Mouse (Mus musculus) G1E (cell line): ENCODE results near the gene Tchp. TPM values are rescaled to one million over a fixed set of nuclear protein-coding genes. Genes with fewer than 3 reads are reported as not detected.

ENCODE experiments used
- ATAC-seq: 2 replicates; pipeline ENCODE4 v1.8.0; 2016; ENCODE audit warnings: mild to moderate bottlenecking; ENCODE audit not compliant: insufficient number of reproducible peaks, poor library complexity, low FRiP score, severe bottlenecking; ENCODE audit errors: extremely low read depth
- DNase-seq: peaks from one replicate; pipeline ENCODE4 v3.0.0; 2012; ENCODE audit warnings: low spot score
- H3K27me3 ChIP-seq: 2 replicates; pipeline ENCODE4 v1.6.1; 2012; ENCODE audit warnings: mild to moderate bottlenecking, low read length, inconsistent platforms; ENCODE audit not compliant: insufficient read depth
- H3K36me3 ChIP-seq: replicated peaks from 2 replicates; pipeline ENCODE3; 2012; ENCODE audit warnings: mild to moderate bottlenecking, inconsistent platforms
- H3K4me1 ChIP-seq: 2 replicates; pipeline ENCODE4 v1.6.1; 2012; ENCODE audit warnings: low read depth, low read length, inconsistent platforms, mixed read lengths; ENCODE audit not compliant: insufficient read depth
- H3K4me3 ChIP-seq: 2 replicates; pipeline ENCODE4 v1.5.1; 2012; ENCODE audit warnings: low read depth, mild to moderate bottlenecking, inconsistent platforms, low read length, moderate library complexity, mixed read lengths
- H3K9me3 ChIP-seq: replicated peaks from 2 replicates; pipeline ENCODE4 v1.6.1; 2012; ENCODE audit warnings: inconsistent platforms
- CTCF ChIP-seq: IDR thresholded peaks from 2 replicates; pipeline ENCODE4 v1.5.1; 2012; ENCODE audit warnings: low read depth, low read length, inconsistent platforms, mixed read lengths
- GATA1 ChIP-seq: IDR thresholded peaks from 2 replicates; pipeline ENCODE4 v1.6.1; 2012; ENCODE audit warnings: borderline replicate concordance, low read length, inconsistent platforms, mixed read lengths
- GATA2 ChIP-seq: IDR thresholded peaks from 2 replicates; pipeline ENCODE4 v1.6.1; 2012; ENCODE audit warnings: low read depth, low read length, inconsistent platforms, borderline replicate concordance
- POLR2AphosphoS5 ChIP-seq: IDR thresholded peaks from 2 replicates; pipeline ENCODE4 v1.6.1; 2012; ENCODE audit warnings: low read depth, low read length, inconsistent platforms; ENCODE audit not compliant: insufficient replicate concordance
- TAL1 ChIP-seq: conservative IDR thresholded peaks from 2 replicates; pipeline ENCODE4 v1.6.1; 2012; ENCODE audit warnings: low read depth, low read length, inconsistent platforms, mixed read lengths
- polyA plus RNA-seq: library from polyadenylated mRNA; stranded (reverse); fragments of >175 nt; gene quantifications from 2 replicates; pipeline ENCODE4 v1.2.3, GENCODE M21; 2012
- total RNA-seq, 2 experiments: library from RNA; stranded (forward) in 1 of 2; stranded (reverse) in 1 of 2; fragments of 200-1000 nt in 1 of 2; fragments of >200 nt in 1 of 2; fragmentation: Nextera tagmentation in 1 of 2; gene quantifications; 2 replicates each; pipeline ENCODE4 v1.2.3; 2014 to 2017

The Tchp gene
- total and polyA plus RNA-seq, 3 experiments = 5.3 to 20.1 (median 11.9) TPM

GRCm38 (mm10) chr5:114702403-114703392, 4.9 kb upstream of the Tchp start:
- Histone ChIP-seq H3K27me3 (peaks cover 47% of the 10 kb centered on the region), H3K9me3 (no peaks in the 10 kb centered on the region), H3K4me1 (peaks cover 7% of the 10 kb centered on the region; the same call in 1 of the 2 replicates), H3K36me3 (no peaks in the 10 kb centered on the region), H3K4me3 (no peak overlapping the region)
- peak; percentile 15; the same call in 1 of the 2 replicates for ATAC-seq
- 0 out of 2 replicates have a peak, but pooled peaks have one; percentile 13 for TF ChIP-seq CTCF
- TF ChIP-seq GATA2 = no peak
- no peak for DNase-seq

GRCm38 (mm10) chr5:114708491-114708890, 931 bp downstream of the Tchp start:
- H3K27me3 ChIP-seq = peaks cover 26% of the 10 kb centered on the region
- peaks cover 19% of the 10 kb centered on the region for H3K4me1 ChIP-seq
- H3K4me3 ChIP-seq = peak overlapping the region; percentile 94
- no peaks in the 10 kb centered on the region for H3K9me3 ChIP-seq
- peaks cover 48% of the 10 kb centered on the region for H3K36me3 ChIP-seq
- no peak for DNase-seq
- no peak for TF ChIP-seq TAL1
- TF ChIP-seq GATA2 = no peak
- TF ChIP-seq CTCF = no peak
- no peak for TF ChIP-seq GATA1
- no peak for TF ChIP-seq POLR2AphosphoS5
- no peak for ATAC-seq

- Histone ChIP-seq H3K9me3 (no peaks in the 10 kb centered on the region), H3K27me3 (peaks cover 18% of the 10 kb centered on the region), H3K4me1 (peaks cover 19% of the 10 kb centered on the region), H3K4me3 (no peak overlapping the region; the same call in 1 of the 2 replicates), H3K36me3 (peaks cover 57% of the 10 kb centered on the region)
- no peak for TF ChIP-seq GATA1
- TF ChIP-seq TAL1 = no peak
- TF ChIP-seq GATA2 = no peak
- no peak for TF ChIP-seq POLR2AphosphoS5
- no peak for TF ChIP-seq CTCF
- ATAC-seq (no peak), DNase-seq (no peak)
These were observed 1.8 kb downstream of the Tchp start for GRCm38 (mm10) chr5:114709357-114709756.

- DNase-seq = no peak
- TF ChIP-seq TAL1 (no peak), GATA1 (no peak), GATA2 (no peak)
- Histone ChIP-seq H3K4me1 (peaks cover 6% of the 10 kb centered on the region; the same call in 1 of the 2 replicates), H3K27me3 (no peaks in the 10 kb centered on the region; the same call in 1 of the 2 replicates), H3K4me3 (no peak overlapping the region), H3K9me3 (no peaks in the 10 kb centered on the region), H3K36me3 (peaks cover 99% of the 10 kb centered on the region)
- no peak for ATAC-seq
These were observed 7.0 kb downstream of the Tchp start for GRCm38 (mm10) chr5:114714551-114714950.

GRCm38 (mm10) chr5:114717292-114717691, 9.7 kb downstream of the Tchp start:
- DNase-seq = no peak
- Histone ChIP-seq H3K27me3 (no peaks in the 10 kb centered on the region; the same call in 1 of the 2 replicates), H3K36me3 (peaks cover 99% of the 10 kb centered on the region), H3K4me1 (0 out of 2 replicates have a peak, but pooled peaks cover 2% of the 10 kb centered on the region), H3K9me3 (no peaks in the 10 kb centered on the region), H3K4me3 (no peak overlapping the region)
- TF ChIP-seq GATA1 = no peak
- no peak for TF ChIP-seq POLR2AphosphoS5
- TF ChIP-seq CTCF = no peak
- no peak for TF ChIP-seq GATA2
- no peak for TF ChIP-seq TAL1
- no peak for ATAC-seq

DNA sequence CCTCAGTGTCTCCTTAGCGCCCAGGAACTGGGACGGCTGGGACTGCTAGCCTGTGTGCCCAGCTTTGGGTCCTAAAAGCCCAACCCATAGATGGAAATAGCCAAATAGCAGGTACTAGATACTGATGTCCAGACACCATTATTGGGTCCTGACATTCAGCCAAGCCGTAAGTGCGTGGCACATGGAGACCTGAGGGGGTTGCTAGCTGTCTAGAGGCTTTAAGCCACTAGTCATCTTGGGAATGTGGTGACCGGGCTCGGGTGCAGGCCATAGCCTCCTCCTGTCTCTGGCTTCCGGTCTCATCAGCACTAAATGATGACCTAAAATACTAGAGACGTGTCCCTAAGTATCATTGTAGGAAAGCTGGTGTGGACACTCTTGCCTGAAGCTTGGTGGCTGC, 10.4 kb downstream of the Tchp start:
- H3K9me3 ChIP-seq = no peaks in the 10 kb centered on the region
- ATAC-seq = no peak
- H3K36me3 ChIP-seq = peaks cover 100% of the 10 kb centered on the region

More for the DNA sequence above, 10.4 kb downstream of the Tchp start:
- TF ChIP-seq GATA1 (no peak), GATA2 (no peak), CTCF (no peak), POLR2AphosphoS5 (no peak), TAL1 (no peak)
- 0 out of 2 replicates have a peak, but pooled peaks cover 2% of the 10 kb centered on the region for H3K4me1 ChIP-seq
- DNase-seq = no peak
- no peaks in the 10 kb centered on the region; the same call in 1 of the 2 replicates for H3K27me3 ChIP-seq
- no peak overlapping the region for H3K4me3 ChIP-seq
